Mouse (Mus musculus): ENCODE data around the gene Ctsz. TPM values are rescaled to one million over a fixed set of nuclear protein-coding genes. Genes with fewer than 3 reads are reported as not detected.

Gene Ctsz
- polyA plus RNA-seq, 1 experiment = 143 TPM

DNA sequence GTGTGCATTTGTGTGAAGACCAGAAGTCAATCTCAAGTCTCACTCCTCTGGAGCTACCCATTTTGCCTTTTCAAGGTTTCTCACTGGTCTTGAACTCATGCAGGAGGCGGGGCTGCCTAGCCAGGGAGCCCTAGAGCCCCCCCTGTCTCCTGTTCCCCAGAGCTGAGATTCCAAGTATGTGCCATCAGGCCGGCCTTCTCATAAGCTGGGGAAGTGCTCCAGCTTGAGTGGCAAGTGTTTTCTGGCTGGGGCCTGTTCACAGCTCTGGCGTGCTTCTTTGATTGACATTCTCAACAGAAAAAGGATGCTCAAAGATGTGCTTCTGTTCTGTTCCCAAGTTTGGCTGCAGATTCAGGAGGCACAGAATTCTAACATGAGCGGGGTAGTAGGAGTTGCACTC is 38.4 kb downstream of the Ctsz start:
- Histone ChIP-seq H3K4me3 (ENCODE audit: insufficient read depth, low read length) (no peak overlapping the region), H3K4me1 (ENCODE audit: control insufficient read depth, insufficient read depth, low read length) (no peaks in the 10 kb centered on the region; the same call in 1 of the 2 replicates), H3K27ac (ENCODE audit: insufficient read depth, low read length) (no peak overlapping the region)
- no peak for TF ChIP-seq CTCF (IDR thresholded peaks at IDR 0.05; ENCODE audit: borderline replicate concordance, insufficient read depth, low read length)
- TF ChIP-seq POLR2A (IDR thresholded peaks at IDR 0.05; ENCODE audit: low read depth, low read length) = no peak

DNA sequence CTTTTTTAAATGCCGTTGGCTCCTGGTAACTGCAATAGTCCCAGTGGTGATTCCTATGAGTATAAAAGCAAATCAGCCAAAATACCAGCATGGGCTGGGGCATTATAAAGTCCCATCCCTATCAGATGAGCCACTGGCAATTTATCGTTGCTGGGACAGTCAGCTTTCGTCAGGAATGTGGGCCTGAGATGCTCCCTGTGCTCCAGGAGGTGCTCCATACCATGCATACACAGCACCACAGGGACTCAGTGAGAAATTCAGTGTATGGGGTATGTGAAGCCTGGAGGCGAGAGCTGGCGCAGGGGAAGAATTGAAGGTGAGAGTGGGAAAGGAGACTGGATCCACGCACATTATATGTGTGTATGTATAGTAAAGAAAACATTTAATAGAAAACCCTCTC is 41.0 kb downstream of the Ctsz start:
- H3K27ac ChIP-seq (ENCODE audit: insufficient read depth, low read length) = no peak overlapping the region
- H3K4me1 ChIP-seq (ENCODE audit: control insufficient read depth, insufficient read depth, low read length) = no peaks in the 10 kb centered on the region; the same call in 1 of the 2 replicates
- TF ChIP-seq CTCF (IDR thresholded peaks at IDR 0.05; ENCODE audit: borderline replicate concordance, insufficient read depth, low read length) (no peak), POLR2A (IDR thresholded peaks at IDR 0.05; ENCODE audit: low read depth, low read length) (no peak)
- no peak overlapping the region for H3K4me3 ChIP-seq (ENCODE audit: insufficient read depth, low read length)

DNA sequence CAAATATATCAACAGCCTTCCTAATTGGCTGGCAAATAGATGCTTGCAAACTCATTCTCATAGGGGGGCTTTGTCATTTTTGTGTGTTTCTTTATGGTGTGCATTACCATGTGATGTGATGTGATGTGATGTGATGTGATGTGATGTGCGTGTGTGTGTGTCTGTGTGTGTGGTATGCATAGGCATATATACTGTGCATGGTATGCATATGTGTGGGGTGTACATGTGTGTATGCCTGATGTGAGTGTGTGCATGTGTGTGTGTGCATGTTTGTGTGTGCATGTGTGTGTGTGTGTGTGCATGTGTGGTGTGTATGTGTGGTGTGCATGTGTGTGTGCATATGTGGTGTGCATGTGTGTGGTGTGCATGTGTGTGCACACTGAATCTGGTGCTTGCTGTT is 41.8 kb downstream of the Ctsz start:
- Histone ChIP-seq H3K4me1 (ENCODE audit: control insufficient read depth, insufficient read depth, low read length) (no peaks in the 10 kb centered on the region; the same call in 1 of the 2 replicates), H3K27ac (ENCODE audit: insufficient read depth, low read length) (no peak overlapping the region), H3K4me3 (ENCODE audit: insufficient read depth, low read length) (no peak overlapping the region)
- TF ChIP-seq CTCF (IDR thresholded peaks at IDR 0.05; ENCODE audit: borderline replicate concordance, insufficient read depth, low read length) = no peak
- TF ChIP-seq POLR2A (IDR thresholded peaks at IDR 0.05; ENCODE audit: low read depth, low read length) = no peak

DNA sequence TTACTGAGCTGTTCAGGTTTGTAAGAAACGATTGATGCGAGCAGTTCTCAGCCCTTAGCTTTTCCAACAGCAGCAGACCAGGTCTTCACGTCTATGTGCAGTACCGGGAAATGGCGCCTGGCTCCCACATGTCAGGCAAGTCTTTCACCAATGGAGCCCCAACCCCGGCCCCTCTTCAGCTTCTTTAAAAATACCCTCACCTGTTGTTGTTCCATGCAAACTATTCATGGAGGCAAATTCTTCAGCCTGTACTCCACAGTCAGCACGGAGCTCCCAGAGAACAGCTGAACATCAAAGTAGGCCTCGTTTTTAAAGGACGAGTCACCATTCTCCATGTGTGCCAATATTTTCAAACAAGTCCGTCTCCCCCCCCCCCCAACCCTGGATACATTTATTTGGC is 42.2 kb downstream of the Ctsz start:
- Histone ChIP-seq H3K4me3 (ENCODE audit: insufficient read depth, low read length) (no peak overlapping the region), H3K27ac (ENCODE audit: insufficient read depth, low read length) (no peak overlapping the region)
- TF ChIP-seq CTCF (IDR thresholded peaks at IDR 0.05; ENCODE audit: borderline replicate concordance, insufficient read depth, low read length) = no peak
- no peak for TF ChIP-seq POLR2A (IDR thresholded peaks at IDR 0.05; ENCODE audit: low read depth, low read length)

DNA sequence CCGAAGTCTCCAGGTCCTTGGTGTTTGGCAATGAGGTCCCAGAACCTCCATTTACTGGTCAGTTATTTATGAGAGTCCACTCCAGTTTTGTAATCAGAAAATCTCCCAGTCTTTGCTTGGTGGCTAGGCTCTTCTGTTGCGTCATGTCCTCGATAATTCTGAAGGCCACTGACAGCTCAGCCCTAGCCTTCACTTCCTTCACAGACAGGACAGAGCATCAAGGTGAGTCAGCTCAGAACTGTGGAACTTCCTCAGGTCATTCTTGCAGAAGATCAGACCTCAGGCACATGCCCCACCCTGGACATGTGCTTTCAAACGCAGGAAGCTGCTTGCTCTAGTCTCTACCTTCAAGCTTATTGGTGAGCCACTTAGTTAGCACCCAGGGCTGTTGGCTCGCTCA is 45.5 kb downstream of the Ctsz start:
- no peak for TF ChIP-seq CTCF (IDR thresholded peaks at IDR 0.05; ENCODE audit: borderline replicate concordance, insufficient read depth, low read length)
- Histone ChIP-seq H3K4me1 (ENCODE audit: control insufficient read depth, insufficient read depth, low read length) (no peaks in the 10 kb centered on the region; the same call in 1 of the 2 replicates), H3K4me3 (ENCODE audit: insufficient read depth, low read length) (no peak overlapping the region), H3K27ac (ENCODE audit: insufficient read depth, low read length) (no peak overlapping the region)

More for the DNA sequence above, 42.2 kb downstream of the Ctsz start:
- H3K4me1 ChIP-seq (ENCODE audit: control insufficient read depth, insufficient read depth, low read length) = no peaks in the 10 kb centered on the region; the same call in 1 of the 2 replicates

DNA sequence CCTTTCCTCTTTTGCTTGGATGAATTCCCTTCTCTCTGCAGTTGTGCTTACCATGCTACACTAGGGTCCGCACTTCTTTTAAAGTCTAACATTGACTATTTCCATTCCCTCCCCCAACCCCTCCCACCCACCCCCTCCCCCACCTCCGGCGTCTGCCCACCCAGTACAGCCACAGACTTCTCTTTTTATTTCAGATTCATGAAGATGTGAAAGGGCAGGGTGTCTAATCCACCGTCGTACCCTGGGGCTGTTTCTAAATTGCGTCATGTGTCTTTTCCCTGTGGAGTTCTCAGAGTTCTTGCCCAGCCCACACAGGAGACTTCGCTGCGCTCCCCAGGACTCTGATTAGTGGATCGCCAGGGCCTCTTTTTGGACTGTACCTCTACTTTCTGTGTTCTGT is 46.3 kb downstream of the Ctsz start:
- TF ChIP-seq CTCF (IDR thresholded peaks at IDR 0.05; ENCODE audit: borderline replicate concordance, insufficient read depth, low read length) (no peak), POLR2A (IDR thresholded peaks at IDR 0.05; ENCODE audit: low read depth, low read length) (no peak)
- Histone ChIP-seq H3K4me3 (ENCODE audit: insufficient read depth, low read length) (no peak overlapping the region), H3K4me1 (ENCODE audit: control insufficient read depth, insufficient read depth, low read length) (no peaks in the 10 kb centered on the region; the same call in 1 of the 2 replicates), H3K27ac (ENCODE audit: insufficient read depth, low read length) (no peak overlapping the region)

DNA sequence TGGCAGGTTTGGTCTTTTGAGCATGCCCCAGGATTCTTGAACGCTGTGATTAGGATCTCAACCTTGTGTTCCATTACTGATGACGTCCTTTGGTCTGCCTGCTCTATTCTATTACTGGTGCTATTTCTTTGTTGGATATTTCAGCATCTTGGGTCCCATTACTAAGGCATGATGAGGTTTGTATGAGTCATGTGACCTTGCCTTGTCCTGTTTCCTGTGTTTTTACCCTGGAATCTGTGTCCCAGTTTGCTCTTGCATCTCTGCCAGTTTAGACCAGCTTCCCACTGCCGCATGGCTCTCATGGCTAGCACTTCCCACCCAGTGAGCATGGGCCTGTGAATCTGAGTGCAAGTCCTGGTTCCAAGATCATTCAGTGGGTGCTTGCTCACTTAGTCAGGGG is 46.9 kb downstream of the Ctsz start:
- no peak overlapping the region for H3K4me3 ChIP-seq (ENCODE audit: insufficient read depth, low read length)
- TF ChIP-seq CTCF (IDR thresholded peaks at IDR 0.05; ENCODE audit: borderline replicate concordance, insufficient read depth, low read length) (no peak), POLR2A (IDR thresholded peaks at IDR 0.05; ENCODE audit: low read depth, low read length) (no peak)
- H3K27ac ChIP-seq (ENCODE audit: insufficient read depth, low read length) = no peak overlapping the region
- no peaks in the 10 kb centered on the region for H3K4me1 ChIP-seq (ENCODE audit: control insufficient read depth, insufficient read depth, low read length)

DNA sequence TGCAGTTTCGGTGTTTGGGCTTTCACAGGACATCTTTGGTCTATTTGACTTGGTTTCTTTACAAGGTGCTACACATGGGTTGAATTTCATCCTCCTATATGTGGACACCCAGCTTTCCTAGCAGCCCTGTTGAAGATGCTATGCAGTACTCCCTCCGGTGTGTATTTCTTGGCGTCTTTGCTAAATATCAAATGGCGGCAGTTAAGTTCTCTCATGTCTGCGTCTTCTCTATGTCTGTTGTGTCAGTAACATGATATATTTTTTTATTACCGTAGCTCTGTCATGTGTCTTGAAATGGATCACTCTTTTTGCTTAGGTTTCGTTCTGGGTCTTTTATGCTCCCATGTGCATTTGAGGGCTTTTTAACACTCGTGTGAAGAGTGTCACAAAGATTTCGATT is 57.8 kb downstream of the Ctsz start:
- no peak overlapping the region for H3K27ac ChIP-seq (ENCODE audit: insufficient read depth, low read length)
- no peaks in the 10 kb centered on the region for H3K4me1 ChIP-seq (ENCODE audit: control insufficient read depth, insufficient read depth, low read length)
- TF ChIP-seq CTCF (IDR thresholded peaks at IDR 0.05; ENCODE audit: borderline replicate concordance, insufficient read depth, low read length) (no peak), POLR2A (IDR thresholded peaks at IDR 0.05; ENCODE audit: low read depth, low read length) (no peak)
- H3K4me3 ChIP-seq (ENCODE audit: insufficient read depth, low read length) = no peak overlapping the region

Other genes starting within 250 kb of the Ctsz start
- 1,063 and 1,076 TPM in 2 replicates for gene Gnas, start 154.7 kb downstream of the Ctsz start, polyA plus RNA-seq (2011; ENCODE audit: insufficient read length, low read depth, missing spikeins)
- gene Gm20721, start 92.3 kb downstream of the Ctsz start, polyA plus RNA-seq (2011; ENCODE audit: insufficient read length, low read depth, missing spikeins) = 4.3 and 10.6 TPM in 2 replicates
- 31.3 and 33.2 TPM in 2 replicates for gene Nelfcd, start 23.2 kb downstream of the Ctsz start, polyA plus RNA-seq (2011; ENCODE audit: insufficient read length, low read depth, missing spikeins)
- gene Tubb1, start 11.7 kb upstream of the Ctsz start, polyA plus RNA-seq (2011; ENCODE audit: insufficient read length, low read depth, missing spikeins) = not detected in 2 replicates
- 240 and 279 TPM in 2 replicates for gene Atp5e, start 25.1 kb upstream of the Ctsz start, polyA plus RNA-seq (2011; ENCODE audit: insufficient read length, low read depth, missing spikeins)
- 75.1 and 87.6 TPM in 2 replicates for gene Prelid3b, start 34.0 kb upstream of the Ctsz start, polyA plus RNA-seq (2011; ENCODE audit: insufficient read length, low read depth, missing spikeins)
- gene Zfp831, start 204.5 kb upstream of the Ctsz start, polyA plus RNA-seq (2011; ENCODE audit: insufficient read length, low read depth, missing spikeins) = not detected in 2 replicates

Data from embryonic fibroblast, embryonic 13.5 days (primary cell).